Mouse (Mus musculus): ENCODE data around the gene Sorl1. TPM values are rescaled to one million over a fixed set of nuclear protein-coding genes. Genes with fewer than 3 reads are reported as not detected.

Gene Sorl1
- polyA plus RNA-seq, 1 experiment from 2014 or later, result 1.0 TPM

DNA sequence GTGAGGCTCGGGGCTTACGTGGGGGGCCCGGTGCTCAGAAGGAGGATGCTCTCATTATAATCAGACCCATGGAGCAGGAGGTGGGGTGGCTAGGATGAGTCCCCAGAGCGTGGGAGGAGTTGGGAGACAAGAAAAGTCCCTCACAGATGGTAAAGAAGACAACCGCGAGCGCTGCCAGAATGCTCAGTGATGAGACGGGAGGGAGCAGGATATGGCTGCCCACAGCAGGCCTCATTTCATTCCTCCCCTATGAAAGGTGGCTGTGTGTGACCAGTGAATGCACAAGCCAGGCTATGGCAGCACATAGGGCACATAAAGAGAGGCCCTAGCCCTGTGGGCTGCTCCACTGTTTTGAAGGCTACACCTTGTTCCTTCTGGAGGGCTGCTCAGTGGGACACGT lies 142.1 kb downstream of the Sorl1 start:
- Histone ChIP-seq H3K9me3 (replicated peaks; ENCODE audit: control insufficient read depth, low read length) (no peaks in the 10 kb centered on the region), H3K4me3 (ENCODE audit: low read depth, low read length) (no peak overlapping the region), H3K4me2 (ENCODE audit: low read depth, low read length) (no peak overlapping the region), H3K4me1 (ENCODE audit: control insufficient read depth, low read depth, low read length) (no peaks in the 10 kb centered on the region), H3K36me3 (ENCODE audit: control insufficient read depth, insufficient read depth) (no peaks in the 10 kb centered on the region), H3K27ac (ENCODE audit: low read length) (no peak overlapping the region), H3K9ac (ENCODE audit: low read depth, low read length) (no peak overlapping the region), H3K27me3 (ENCODE audit: control insufficient read depth, insufficient read depth, low read depth, low read length) (no peaks in the 10 kb centered on the region)
- ATAC-seq (ENCODE audit: low read depth), result no peak
- WGBS (ENCODE audit: insufficient replicate concordance), result 72% methylated on average over 9 of the region's 9 CpGs

- ATAC-seq (ENCODE audit: low read depth), result no peak
- Histone ChIP-seq H3K4me3 (ENCODE audit: low read depth, low read length) (no peak overlapping the region), H3K9ac (ENCODE audit: low read depth, low read length) (no peak overlapping the region), H3K36me3 (ENCODE audit: control insufficient read depth, insufficient read depth) (no peaks in the 10 kb centered on the region), H3K27ac (ENCODE audit: low read length) (no peak overlapping the region), H3K9me3 (replicated peaks; ENCODE audit: control insufficient read depth, low read length) (no peaks in the 10 kb centered on the region), H3K4me2 (ENCODE audit: low read depth, low read length) (no peak overlapping the region), H3K27me3 (ENCODE audit: control insufficient read depth, insufficient read depth, low read depth, low read length) (no peaks in the 10 kb centered on the region), H3K4me1 (ENCODE audit: control insufficient read depth, low read depth, low read length) (no peaks in the 10 kb centered on the region)
- WGBS (ENCODE audit: insufficient replicate concordance), result 69% methylated on average over 4 of the region's 4 CpGs
Measured at GRCm38 (mm10) chr9:41981306-41981705, 142.8 kb downstream of the Sorl1 start.

- no peaks in the 10 kb centered on the region for H3K4me1 ChIP-seq (ENCODE audit: control insufficient read depth, low read depth, low read length)
- H3K9me3 ChIP-seq (replicated peaks; ENCODE audit: control insufficient read depth, low read length), result no peaks in the 10 kb centered on the region
- no peaks in the 10 kb centered on the region for H3K27me3 ChIP-seq (ENCODE audit: control insufficient read depth, insufficient read depth, low read depth, low read length)
- H3K4me2 ChIP-seq (ENCODE audit: low read depth, low read length), result no peak overlapping the region
- WGBS (ENCODE audit: insufficient replicate concordance), result 64% methylated on average over 5 of the region's 5 CpGs
- no peaks in the 10 kb centered on the region for H3K36me3 ChIP-seq (ENCODE audit: control insufficient read depth, insufficient read depth)
- no peak for ATAC-seq (ENCODE audit: low read depth)
- H3K4me3 ChIP-seq (ENCODE audit: low read depth, low read length), result no peak overlapping the region
- H3K9ac ChIP-seq (ENCODE audit: low read depth, low read length), result no peak overlapping the region
- H3K27ac ChIP-seq (ENCODE audit: low read length), result no peak overlapping the region
Measured at GRCm38 (mm10) chr9:41980796-41981195, 143.3 kb downstream of the Sorl1 start.

DNA sequence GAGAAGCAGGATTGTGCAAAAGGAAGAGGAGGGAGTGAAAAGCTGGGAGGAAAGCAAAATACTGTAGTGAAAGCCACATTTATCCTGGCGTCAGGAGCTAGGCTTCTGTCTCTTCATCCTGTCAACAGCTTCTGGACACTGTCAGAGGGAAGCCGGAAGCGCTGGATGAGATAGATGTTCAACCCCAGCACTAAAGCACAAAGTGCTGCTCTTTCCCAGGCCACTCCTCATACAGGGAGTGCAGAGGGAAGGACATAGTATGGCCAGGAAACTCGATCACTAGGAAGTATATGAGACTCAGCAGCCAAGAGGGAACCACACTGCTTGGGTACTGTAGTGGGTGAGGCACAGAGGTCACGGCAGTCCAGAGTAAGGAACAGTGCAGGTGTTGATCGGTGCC lies 145.7 kb downstream of the Sorl1 start:
- H3K27me3 ChIP-seq (ENCODE audit: control insufficient read depth, insufficient read depth, low read depth, low read length), result no peaks in the 10 kb centered on the region
- no peaks in the 10 kb centered on the region for H3K4me1 ChIP-seq (ENCODE audit: control insufficient read depth, low read depth, low read length)
- no peak overlapping the region for H3K4me3 ChIP-seq (ENCODE audit: low read depth, low read length)
- no peak overlapping the region for H3K9ac ChIP-seq (ENCODE audit: low read depth, low read length)
- ATAC-seq (ENCODE audit: low read depth), result no peak
- WGBS (ENCODE audit: insufficient replicate concordance), result 69% methylated on average over 6 of the region's 6 CpGs
- H3K36me3 ChIP-seq (ENCODE audit: control insufficient read depth, insufficient read depth), result no peaks in the 10 kb centered on the region
- H3K9me3 ChIP-seq (replicated peaks; ENCODE audit: control insufficient read depth, low read length), result no peaks in the 10 kb centered on the region
- H3K27ac ChIP-seq (ENCODE audit: low read length), result no peak overlapping the region
- no peak overlapping the region for H3K4me2 ChIP-seq (ENCODE audit: low read depth, low read length)

- Histone ChIP-seq H3K36me3 (ENCODE audit: control insufficient read depth, insufficient read depth) (no peaks in the 10 kb centered on the region), H3K4me2 (ENCODE audit: low read depth, low read length) (no peak overlapping the region), H3K9ac (ENCODE audit: low read depth, low read length) (no peak overlapping the region), H3K27me3 (ENCODE audit: control insufficient read depth, insufficient read depth, low read depth, low read length) (no peaks in the 10 kb centered on the region), H3K9me3 (replicated peaks; ENCODE audit: control insufficient read depth, low read length) (no peaks in the 10 kb centered on the region), H3K4me3 (ENCODE audit: low read depth, low read length) (no peak overlapping the region), H3K4me1 (ENCODE audit: control insufficient read depth, low read depth, low read length) (no peaks in the 10 kb centered on the region), H3K27ac (ENCODE audit: low read length) (no peak overlapping the region)
- ATAC-seq (ENCODE audit: low read depth), result no peak
- 70% methylated on average over 15 of the region's 15 CpGs for WGBS (ENCODE audit: insufficient replicate concordance)
Measured at GRCm38 (mm10) chr9:41975968-41976367, 148.1 kb downstream of the Sorl1 start.

GRCm38 (mm10) chr9:41974661-41975060 lies 149.4 kb downstream of the Sorl1 start:
- Histone ChIP-seq H3K27ac (ENCODE audit: low read length) (no peak overlapping the region), H3K4me3 (ENCODE audit: low read depth, low read length) (no peak overlapping the region), H3K4me2 (ENCODE audit: low read depth, low read length) (no peak overlapping the region), H3K9ac (ENCODE audit: low read depth, low read length) (no peak overlapping the region), H3K4me1 (ENCODE audit: control insufficient read depth, low read depth, low read length) (no peaks in the 10 kb centered on the region), H3K36me3 (ENCODE audit: control insufficient read depth, insufficient read depth) (no peaks in the 10 kb centered on the region), H3K27me3 (ENCODE audit: control insufficient read depth, insufficient read depth, low read depth, low read length) (no peaks in the 10 kb centered on the region), H3K9me3 (replicated peaks; ENCODE audit: control insufficient read depth, low read length) (no peaks in the 10 kb centered on the region)
- ATAC-seq (ENCODE audit: low read depth), result no peak
- WGBS (ENCODE audit: insufficient replicate concordance), result 68% methylated on average over 3 of the region's 3 CpGs

DNA sequence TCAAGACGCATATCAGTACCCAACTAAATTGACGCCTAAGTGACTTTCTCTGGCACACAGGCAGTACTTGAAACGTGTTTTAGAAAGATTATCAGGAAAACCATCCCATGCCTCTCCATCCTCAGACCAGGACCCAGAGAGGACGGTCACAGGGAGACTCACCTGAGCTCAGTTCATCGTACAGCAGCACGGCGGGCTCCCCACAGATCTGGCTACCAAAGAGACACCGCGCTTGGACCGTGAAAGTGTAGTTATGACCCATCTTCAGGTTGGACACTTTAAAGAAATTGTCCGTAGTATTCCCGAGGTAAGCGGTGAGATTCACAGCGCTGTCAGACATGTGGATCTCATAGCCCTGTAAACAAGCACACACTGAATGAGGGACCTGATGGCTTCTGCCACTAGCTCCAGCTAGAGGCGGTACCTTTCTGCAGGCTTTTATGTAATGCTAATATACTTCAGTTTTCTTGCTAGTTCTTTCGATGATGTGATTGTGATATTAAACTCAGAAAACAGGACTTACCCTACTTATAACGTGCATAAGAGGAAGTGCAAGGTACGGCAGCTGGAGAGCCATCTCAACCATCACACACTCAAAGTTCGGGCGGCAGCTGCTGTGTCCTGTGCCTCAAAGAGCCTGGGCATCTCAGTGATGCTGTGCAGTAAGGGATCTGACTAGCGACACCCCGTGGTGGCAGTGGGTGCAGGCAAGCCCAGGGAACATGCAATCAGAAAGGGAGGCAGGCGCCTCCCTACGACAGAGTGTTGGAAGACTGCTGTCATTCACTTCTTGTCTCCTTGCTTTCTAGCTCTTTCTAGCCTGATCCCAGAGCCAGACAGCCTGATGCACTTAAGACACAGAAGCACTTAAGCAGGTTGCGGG lies 150.1 kb downstream of the Sorl1 start:
- H3K36me3 ChIP-seq (ENCODE audit: control insufficient read depth, insufficient read depth), result no peaks in the 10 kb centered on the region
- H3K9me3 ChIP-seq (replicated peaks; ENCODE audit: control insufficient read depth, low read length), result no peaks in the 10 kb centered on the region
- no peaks in the 10 kb centered on the region for H3K4me1 ChIP-seq (ENCODE audit: control insufficient read depth, low read depth, low read length)
- no peak overlapping the region for H3K9ac ChIP-seq (ENCODE audit: low read depth, low read length)
- H3K4me3 ChIP-seq (ENCODE audit: low read depth, low read length), result no peak overlapping the region
- 60% methylated on average over 25 of the region's 25 CpGs for WGBS (ENCODE audit: insufficient replicate concordance)
- H3K27me3 ChIP-seq (ENCODE audit: control insufficient read depth, insufficient read depth, low read depth, low read length), result no peaks in the 10 kb centered on the region
- no peak overlapping the region for H3K27ac ChIP-seq (ENCODE audit: low read length)
- no peak overlapping the region for H3K4me2 ChIP-seq (ENCODE audit: low read depth, low read length)
- ATAC-seq (ENCODE audit: low read depth), result no peak

GRCm38 (mm10) chr9:41969961-41970360 lies 154.1 kb downstream of the Sorl1 start:
- H3K9ac ChIP-seq (ENCODE audit: low read depth, low read length), result no peak overlapping the region
- H3K27me3 ChIP-seq (ENCODE audit: control insufficient read depth, insufficient read depth, low read depth, low read length), result no peaks in the 10 kb centered on the region
- H3K4me2 ChIP-seq (ENCODE audit: low read depth, low read length), result no peak overlapping the region
- H3K4me3 ChIP-seq (ENCODE audit: low read depth, low read length), result no peak overlapping the region
- no peaks in the 10 kb centered on the region for H3K4me1 ChIP-seq (ENCODE audit: control insufficient read depth, low read depth, low read length)
- H3K36me3 ChIP-seq (ENCODE audit: control insufficient read depth, insufficient read depth), result no peaks in the 10 kb centered on the region
- no peak for ATAC-seq (ENCODE audit: low read depth)
- no peaks in the 10 kb centered on the region for H3K9me3 ChIP-seq (replicated peaks; ENCODE audit: control insufficient read depth, low read length)
- no peak overlapping the region for H3K27ac ChIP-seq (ENCODE audit: low read length)
- 69% methylated on average over 8 of the region's 8 CpGs for WGBS (ENCODE audit: insufficient replicate concordance)

GRCm38 (mm10) chr9:41968673-41969460 lies 155.2 kb downstream of the Sorl1 start:
- H3K4me3 ChIP-seq (ENCODE audit: low read depth, low read length), result no peak overlapping the region
- H3K9me3 ChIP-seq (replicated peaks; ENCODE audit: control insufficient read depth, low read length), result no peaks in the 10 kb centered on the region
- no peak overlapping the region for H3K27ac ChIP-seq (ENCODE audit: low read length)
- H3K36me3 ChIP-seq (ENCODE audit: control insufficient read depth, insufficient read depth), result no peaks in the 10 kb centered on the region
- ATAC-seq (ENCODE audit: low read depth), result no peak
- no peak overlapping the region for H3K4me2 ChIP-seq (ENCODE audit: low read depth, low read length)
- H3K27me3 ChIP-seq (ENCODE audit: control insufficient read depth, insufficient read depth, low read depth, low read length), result no peaks in the 10 kb centered on the region
- WGBS (ENCODE audit: insufficient replicate concordance), result 76% methylated on average over 15 of the region's 15 CpGs
- no peaks in the 10 kb centered on the region for H3K4me1 ChIP-seq (ENCODE audit: control insufficient read depth, low read depth, low read length)
- no peak overlapping the region for H3K9ac ChIP-seq (ENCODE audit: low read depth, low read length)

Measured in liver, embryonic 16.5 days (tissue).